Mouse (Mus musculus) MEL (cell line): Measurements from ENCODE around the gene Nudt21. TPM values are rescaled to one million over a fixed set of nuclear protein-coding genes. Genes with fewer than 3 reads are reported as not detected.

Experiments used
- DNase-seq: peaks from one replicate; pipeline ENCODE4 v3.0.0; 2011; ENCODE audit warnings: low read depth, low spot score
- H3K27ac ChIP-seq: 2 replicates; pipeline ENCODE4 v1.5.1; 2012; ENCODE audit warnings: low read depth, mild to moderate bottlenecking, control low read depth, low read length, moderate library complexity; ENCODE audit not compliant: control insufficient read depth
- H3K27me3 ChIP-seq, 2 experiments: fragments of 150-350 bp in 1 of 2; sonication (generic) in 1 of 2; 2 replicates each; pipeline ENCODE4 v1.6.1; 2012; ENCODE audit warnings: low read length in 2 of 2, mild to moderate bottlenecking in 2 of 2, improper control_type of control experiment in 1 of 2, moderate library complexity in 1 of 2; ENCODE audit not compliant: insufficient read depth in 2 of 2, control insufficient read depth in 1 of 2
- H3K36me3 ChIP-seq, 2 experiments: 2 replicates each; pipeline ENCODE4 v1.6.1; 2012 to 2014; ENCODE audit warnings: low read length in 2 of 2, improper control_type of control experiment in 1 of 2, inconsistent platforms in 1 of 2, mild to moderate bottlenecking in 1 of 2; ENCODE audit not compliant: insufficient read depth in 2 of 2, control insufficient read depth in 1 of 2
- H3K4me1 ChIP-seq, 2 experiments: fragments of 150-350 bp in 1 of 2; sonication (generic) in 1 of 2; 2 replicates each; pipeline ENCODE4 v1.6.1; 2012; ENCODE audit warnings: low read length in 2 of 2, improper control_type of control experiment in 1 of 2, mild to moderate bottlenecking in 1 of 2; ENCODE audit not compliant: insufficient read depth in 2 of 2, control insufficient read depth in 1 of 2
- H3K4me3 ChIP-seq, 2 experiments: fragments of 150-350 bp in 1 of 2; sonication (generic) in 1 of 2; 2 replicates each; pipeline ENCODE4 v1.5.1; 2012; ENCODE audit warnings: low read depth in 2 of 2, low read length in 2 of 2, mild to moderate bottlenecking in 2 of 2, moderate library complexity in 2 of 2, control low read depth in 1 of 2, improper control_type of control experiment in 1 of 2; ENCODE audit not compliant: control insufficient read depth in 1 of 2, insufficient read depth in 1 of 2
- H3K79me2 ChIP-seq: 2 replicates; pipeline ENCODE4 v1.6.1; 2012; ENCODE audit warnings: mild to moderate bottlenecking, low read length, moderate library complexity; ENCODE audit not compliant: control insufficient read depth, poor library complexity, insufficient read depth
- H3K9ac ChIP-seq: 2 replicates; pipeline ENCODE4 v1.6.1; 2012; ENCODE audit warnings: low read depth, mild to moderate bottlenecking, control low read depth, low read length, moderate library complexity; ENCODE audit not compliant: control insufficient read depth, poor library complexity, severe bottlenecking
- H3K9me3 ChIP-seq: fragments of 150-350 bp; sonication (generic); replicated peaks from 2 replicates; pipeline ENCODE4 v1.6.1; 2012; ENCODE audit warnings: mild to moderate bottlenecking, low read length, improper control_type of control experiment, moderate library complexity; ENCODE audit not compliant: insufficient read depth
- CHD1 ChIP-seq: IDR thresholded peaks from 2 replicates; pipeline ENCODE4 v1.6.1; 2012; ENCODE audit warnings: low read depth, mild to moderate bottlenecking, inconsistent platforms, low read length, improper control_type of control experiment
- CHD2 ChIP-seq: IDR thresholded peaks from 2 replicates; pipeline ENCODE4 v1.6.1; 2011; ENCODE audit warnings: low read length, improper control_type of control experiment
- CTCF ChIP-seq, 3 experiments: IDR thresholded peaks in 2 of 3; conservative IDR thresholded peaks in 1 of 3; 2 replicates each; pipeline ENCODE4 v1.5.1; 2011 to 2012; ENCODE audit warnings: low read length in 3 of 3, low read depth in 2 of 3, mild to moderate bottlenecking in 2 of 3, improper control_type of control experiment in 1 of 3, inconsistent platforms in 1 of 3, mixed read lengths in 1 of 3, moderate library complexity in 1 of 3; ENCODE audit not compliant: control insufficient read depth in 1 of 3, insufficient read depth in 1 of 3, poor library complexity in 1 of 3, severe bottlenecking in 1 of 3
- ELF1 ChIP-seq: IDR thresholded peaks from 2 replicates; pipeline ENCODE4 v1.6.1; 2014; ENCODE audit warnings: low read depth, mild to moderate bottlenecking, inconsistent platforms, low read length, improper control_type of control experiment, moderate library complexity
- ETS1 ChIP-seq: IDR thresholded peaks from 2 replicates; pipeline ENCODE4 v1.6.1; 2012; ENCODE audit warnings: low read depth, mild to moderate bottlenecking, inconsistent platforms, low read length, improper control_type of control experiment, moderate library complexity
- GATA1 ChIP-seq: IDR thresholded peaks from 2 replicates; pipeline ENCODE4 v1.6.1; 2011; ENCODE audit warnings: low read depth, low read length, improper control_type of control experiment
- HCFC1 ChIP-seq: IDR thresholded peaks from 2 replicates; pipeline ENCODE4 v1.6.1; 2012; ENCODE audit warnings: low read depth, mild to moderate bottlenecking, inconsistent platforms, low read length, improper control_type of control experiment, moderate library complexity
- KAT2A ChIP-seq: conservative IDR thresholded peaks from 2 replicates; pipeline ENCODE4 v1.6.1; 2012; ENCODE audit warnings: low read depth, low read length, improper control_type of control experiment, inconsistent platforms
- MAFK ChIP-seq: IDR thresholded peaks from 2 replicates; pipeline ENCODE4 v1.6.1; 2011; ENCODE audit warnings: low read depth, mild to moderate bottlenecking, low read length, improper control_type of control experiment, borderline replicate concordance
- MAX ChIP-seq: IDR thresholded peaks from 2 replicates; pipeline ENCODE4 v1.6.1; 2011; ENCODE audit warnings: low read length, improper control_type of control experiment
- MAZ ChIP-seq: IDR thresholded peaks from 2 replicates; pipeline ENCODE4 v1.6.1; 2012; ENCODE audit warnings: low read depth, mild to moderate bottlenecking, inconsistent platforms, low read length, improper control_type of control experiment
- MEF2A ChIP-seq: IDR thresholded peaks from 2 replicates; pipeline ENCODE4 v1.6.1; 2014; ENCODE audit warnings: low read depth, mild to moderate bottlenecking, inconsistent platforms, low read length, improper control_type of control experiment; ENCODE audit not compliant: poor library complexity, insufficient replicate concordance, severe bottlenecking; ENCODE audit errors: extremely low read depth
- MXI1 ChIP-seq: IDR thresholded peaks from 2 replicates; pipeline ENCODE4 v1.6.1; 2011; ENCODE audit warnings: mild to moderate bottlenecking, low read depth, low read length, improper control_type of control experiment
- MYB ChIP-seq: IDR thresholded peaks from 2 replicates; pipeline ENCODE4 v1.6.1; 2011; ENCODE audit warnings: mild to moderate bottlenecking, low read depth, low read length, improper control_type of control experiment
- MYC ChIP-seq: IDR thresholded peaks from 2 replicates; pipeline ENCODE4 v1.6.1; 2011; ENCODE audit warnings: low read depth, mild to moderate bottlenecking, low read length, improper control_type of control experiment, moderate library complexity
- POLR2A ChIP-seq, 2 experiments: IDR thresholded peaks; 2 replicates each; pipeline ENCODE4 v1.6.1; 2011 to 2012; ENCODE audit warnings: low read length in 2 of 2, mild to moderate bottlenecking in 2 of 2, control low read depth in 1 of 2, improper control_type of control experiment in 1 of 2, low read depth in 1 of 2, moderate library complexity in 1 of 2; ENCODE audit not compliant: control insufficient read depth in 1 of 2, insufficient read depth in 1 of 2, poor library complexity in 1 of 2
- POLR2AphosphoS5 ChIP-seq: IDR thresholded peaks from 2 replicates; pipeline ENCODE4 v1.6.1; 2012; ENCODE audit warnings: low read depth, borderline replicate concordance, mild to moderate bottlenecking, inconsistent platforms, low read length, moderate library complexity, mixed read lengths
- SMC3 ChIP-seq: IDR thresholded peaks from 2 replicates; pipeline ENCODE4 v1.6.1; 2011; ENCODE audit warnings: low read depth, low read length, improper control_type of control experiment
- TBP ChIP-seq: IDR thresholded peaks from 2 replicates; pipeline ENCODE4 v1.8.0; 2011; ENCODE audit warnings: low read depth, low read length, improper control_type of control experiment
- TCF12 ChIP-seq: IDR thresholded peaks from 2 replicates; pipeline ENCODE4 v1.6.1; 2014; ENCODE audit warnings: low read depth, mild to moderate bottlenecking, inconsistent platforms, low read length, improper control_type of control experiment, moderate library complexity
- USF1 ChIP-seq: IDR thresholded peaks from 2 replicates; pipeline ENCODE4 v1.6.1; 2014; ENCODE audit warnings: low read depth, mild to moderate bottlenecking, inconsistent platforms, low read length, improper control_type of control experiment, moderate library complexity
- ZC3H11A ChIP-seq: IDR thresholded peaks from 2 replicates; pipeline ENCODE4 v1.6.1; 2012; ENCODE audit warnings: low read depth, mild to moderate bottlenecking, inconsistent platforms, low read length, improper control_type of control experiment
- ZKSCAN1 ChIP-seq: IDR thresholded peaks from 2 replicates; pipeline ENCODE4 v1.6.1; 2012; ENCODE audit warnings: low read depth, mild to moderate bottlenecking, inconsistent platforms, low read length, improper control_type of control experiment, moderate library complexity
- ZNF384 ChIP-seq: IDR thresholded peaks from 2 replicates; pipeline ENCODE4 v1.6.1; 2012; ENCODE audit warnings: low read depth, mild to moderate bottlenecking, inconsistent platforms, low read length, improper control_type of control experiment
- polyA plus RNA-seq, 2 experiments: library from polyadenylated mRNA; stranded (reverse) in 1 of 2; unstranded in 1 of 2; fragments of >175 nt in 1 of 2; fragments of >200 nt in 1 of 2; gene quantifications; 2 replicates each; pipeline versions ENCODE4 v1.2.1 to v1.2.4; 2012; ENCODE audit warnings: low replicate concordance in 2 of 2, low read depth in 1 of 2; ENCODE audit not compliant: insufficient read length in 2 of 2, insufficient read depth in 1 of 2, missing spikeins in 1 of 2
- total RNA-seq: library from RNA; depleted of rRNA; stranded (reverse); fragments of 300-350 nt; gene quantifications from 2 replicates; pipeline ENCODE4 v1.2.3, GENCODE M21; 2012

The Nudt21 gene
- total and polyA plus RNA-seq, 3 experiments: 118 to 157 TPM; not detected in 1

GRCm38 (mm10) chr8:93998961-93999360, 37.9 kb downstream of the Nudt21 start:
- peaks cover 0 to 15% of the 10 kb centered on the region in 2 experiments; a peak in 2 of 4 replicates for H3K36me3 ChIP-seq
- H3K27ac ChIP-seq: no peak overlapping the region
- H3K9me3 ChIP-seq: no peaks in the 10 kb centered on the region
- H3K79me2 ChIP-seq: no peaks in the 10 kb centered on the region
- H3K4me1 ChIP-seq: no peaks in the 10 kb centered on the region
- no peak overlapping the region for H3K4me3 ChIP-seq
- H3K9ac ChIP-seq: no peak overlapping the region
- no peaks in the 10 kb centered on the region for H3K27me3 ChIP-seq
- no peak for DNase-seq
- TF ChIP-seq POLR2AphosphoS5 (no peak), POLR2A (IDR thresholded peaks at IDR 0.05; ENCODE audit: control insufficient read depth in 1 of 2, insufficient read depth in 1 of 2, low read depth in 1 of 2, low read length in 2 of 2, poor library complexity in 1 of 2) (no peak), MEF2A (no peak), CTCF (IDR thresholded peaks at IDR 0.05 in 2 of 3, conservative IDR thresholded peaks at IDR 0.05 in 1 of 3; ENCODE audit: control insufficient read depth in 1 of 3, insufficient read depth in 1 of 3, low read depth in 2 of 3, low read length in 3 of 3, poor library complexity in 1 of 3, severe bottlenecking in 1 of 3) (no peak), MYC (no peak), ZKSCAN1 (no peak), USF1 (no peak), MYB (no peak), SMC3 (no peak), GATA1 (no peak), TBP (no peak), MAZ (no peak), MAFK (no peak), MXI1 (no peak), MAX (no peak), TCF12 (no peak), CHD1 (no peak), ETS1 (no peak), ZNF384 (no peak), ELF1 (no peak)

GRCm38 (mm10) chr8:93989739-93990138, 47.1 kb downstream of the Nudt21 start:
- H3K4me1 ChIP-seq: no peaks in the 10 kb centered on the region
- TF ChIP-seq ZC3H11A: no peak
- no peak for TF ChIP-seq TBP
- TF ChIP-seq MAFK: no peak
- TF ChIP-seq KAT2A: no peak
- TF ChIP-seq HCFC1: no peak
- TF ChIP-seq GATA1: no peak
- TF ChIP-seq TCF12: no peak
- TF ChIP-seq ETS1: no peak
- TF ChIP-seq CHD2: no peak
- no peak overlapping the region for H3K9ac ChIP-seq
- no peak for DNase-seq
- no peak overlapping the region for H3K4me3 ChIP-seq
- no peaks in the 10 kb centered on the region for H3K27me3 ChIP-seq
- H3K9me3 ChIP-seq: no peaks in the 10 kb centered on the region
- H3K36me3 ChIP-seq: peaks cover 0 to 28% of the 10 kb centered on the region in 2 experiments; a peak in 2 of 4 replicates
- no peaks in the 10 kb centered on the region for H3K79me2 ChIP-seq
- H3K27ac ChIP-seq: no peak overlapping the region
